Mouse (Mus musculus): ENCODE data around the gene Pnpla1. TPM values are rescaled to one million over a fixed set of nuclear protein-coding genes. Genes with fewer than 3 reads are reported as not detected.

Pnpla1 gene
- total and polyA plus RNA-seq, 3 experiments: not detected

DNA sequence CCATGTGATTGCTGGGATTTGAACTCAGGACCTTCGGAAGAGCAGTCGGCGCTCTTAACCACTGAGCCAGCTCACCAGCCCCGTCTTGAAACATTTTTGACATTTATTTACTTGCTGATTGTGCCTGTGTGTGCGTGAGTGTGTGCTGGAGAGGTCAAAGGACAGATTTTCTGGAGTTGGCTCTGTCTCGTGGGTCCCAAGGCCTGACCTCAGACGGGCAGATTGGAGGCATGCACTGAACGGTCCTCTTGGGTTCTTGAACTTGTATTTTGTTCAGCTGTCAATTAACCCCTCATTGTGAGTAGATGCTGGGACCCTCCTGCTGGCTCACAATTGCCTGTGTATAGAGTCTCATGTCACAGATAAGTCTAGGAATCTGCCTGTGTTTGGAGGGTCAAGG is 28.1 kb downstream of the Pnpla1 start:
- dilution Hi-C loops (cut with MboI; ENCODE audit: extremely low pct_ligation_motif_present, extremely low pct_unique_long_range_greater_than_20kb, low sequenced_read_pairs) (no loop called here), in situ Hi-C loops (cut with MboI; ENCODE audit: low pct_ligation_motif_present, low pct_unique_long_range_greater_than_20kb, low sequenced_read_pairs) (no loop called here)
- H3K36me3 ChIP-seq (replicated peaks in 1 of 2; ENCODE audit: control insufficient read depth in 1 of 2, insufficient read depth in 1 of 2, low read length in 1 of 2): no peaks in the 10 kb centered on the region
- TF ChIP-seq PAX5 (IDR thresholded peaks at IDR 0.05; ENCODE audit: low read length): no peak
- no peak for TF ChIP-seq CHD1 (IDR thresholded peaks at IDR 0.05; ENCODE audit: low read depth, low read length)
- TF ChIP-seq NRF1 (IDR thresholded peaks at IDR 0.05; ENCODE audit: low read depth, low read length): no peak
- TF ChIP-seq GABPA (IDR thresholded peaks at IDR 0.05; ENCODE audit: insufficient replicate concordance, low read depth, low read length): no peak
- TF ChIP-seq MYC (IDR thresholded peaks at IDR 0.05; ENCODE audit: low read depth, low read length): no peak
- no peak for TF ChIP-seq ZKSCAN1 (IDR thresholded peaks at IDR 0.05; ENCODE audit: borderline replicate concordance, low read depth, low read length)
- no peak for TF ChIP-seq ELF1 (IDR thresholded peaks at IDR 0.05; ENCODE audit: low read depth, low read length)
- no peak for TF ChIP-seq BHLHE40 (IDR thresholded peaks at IDR 0.05; ENCODE audit: low read depth, low read length)
- no peak for TF ChIP-seq NELFE (IDR thresholded peaks at IDR 0.05; ENCODE audit: low read depth, low read length)
- TF ChIP-seq HCFC1 (IDR thresholded peaks at IDR 0.05; ENCODE audit: low read depth, low read length): no peak
- no peak for TF ChIP-seq JUN (IDR thresholded peaks at IDR 0.05; ENCODE audit: insufficient read depth, low read depth, low read length)
- TF ChIP-seq JUND (conservative IDR thresholded peaks at IDR 0.05; ENCODE audit: low read depth, low read length): no peak
- TF ChIP-seq IRF4 (IDR thresholded peaks at IDR 0.05; ENCODE audit: low read depth, low read length): no peak
- TF ChIP-seq KAT2A (IDR thresholded peaks at IDR 0.05; ENCODE audit: insufficient replicate concordance, low read length): no peak
- TF ChIP-seq POLR2AphosphoS2 (IDR thresholded peaks at IDR 0.05; ENCODE audit: low read depth, low read length): no peak
- TF ChIP-seq RAD21 (IDR thresholded peaks at IDR 0.05; ENCODE audit: low read depth, low read length): no peak
- no peak for TF ChIP-seq MEF2A (IDR thresholded peaks at IDR 0.05; ENCODE audit: borderline replicate concordance, low read depth, low read length)
- TF ChIP-seq CHD2 (IDR thresholded peaks at IDR 0.05; ENCODE audit: low read length): no peak
- DNase-seq (ENCODE audit: extremely low read depth): no peak
- peaks cover 0 to 16% of the 10 kb centered on the region in 2 experiments; a peak in 2 of 4 replicates for H3K4me1 ChIP-seq (ENCODE audit: control insufficient read depth in 1 of 2, insufficient read depth in 2 of 2)
- H3K27ac ChIP-seq (ENCODE audit: insufficient read depth, low read depth): no peak overlapping the region
- H3K27me3 ChIP-seq (replicated peaks): peaks cover 4% of the 10 kb centered on the region
- H3K9ac ChIP-seq (ENCODE audit: insufficient read depth, low read depth): no peak overlapping the region
- no peak overlapping the region for H3K4me2 ChIP-seq (ENCODE audit: insufficient read depth, low read depth, poor library complexity, severe bottlenecking)
- H3K9me3 ChIP-seq (replicated peaks; ENCODE audit: low read length): peaks cover 5% of the 10 kb centered on the region
- no peaks in the 10 kb centered on the region for H3K79me2 ChIP-seq (replicated peaks; ENCODE audit: control insufficient read depth, extremely low read depth, insufficient read depth, poor library complexity, severe bottlenecking)
- H3K4me3 ChIP-seq (replicated peaks in 1 of 3; ENCODE audit: low read depth in 2 of 3, low read length in 2 of 3, poor library complexity in 1 of 3): no peak overlapping the region

DNA sequence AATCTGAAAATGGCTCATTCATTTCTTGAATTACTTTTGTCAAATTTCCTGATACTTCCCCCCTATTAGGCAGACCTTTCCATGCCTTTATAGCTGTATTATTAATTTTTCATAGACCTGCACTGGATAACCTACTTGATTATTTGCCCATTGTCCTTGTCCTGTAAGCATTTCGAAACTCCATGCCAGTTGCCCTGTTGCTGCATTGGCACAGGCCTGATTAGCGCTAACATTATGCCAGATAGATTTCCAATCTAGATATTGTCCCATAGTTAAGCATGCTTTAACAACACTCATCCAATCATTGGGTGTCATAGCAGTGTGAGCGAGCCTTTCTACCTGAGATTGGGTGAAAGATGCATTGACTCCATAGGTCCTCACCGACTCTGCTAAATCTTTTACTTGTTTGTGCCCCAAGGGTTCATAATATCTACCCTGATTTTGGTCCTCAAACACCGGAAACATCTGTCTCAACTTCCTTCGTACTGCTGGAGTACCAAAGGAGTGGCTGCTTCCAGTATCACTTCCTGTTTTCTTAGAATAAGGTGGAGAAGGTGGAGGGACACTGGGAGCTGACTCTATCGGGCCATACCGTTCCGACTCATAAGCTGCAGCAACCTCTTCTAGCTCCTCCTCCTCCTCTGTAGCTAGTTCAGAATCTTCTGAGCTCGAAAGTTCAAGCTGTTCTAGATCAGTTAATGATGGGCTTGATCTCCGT is 36.0 kb downstream of the Pnpla1 start:
- Histone ChIP-seq H3K4me3 (replicated peaks in 1 of 3; ENCODE audit: low read depth in 2 of 3, low read length in 2 of 3, poor library complexity in 1 of 3) (no peak overlapping the region), H3K4me1 (ENCODE audit: control insufficient read depth in 1 of 2, insufficient read depth in 2 of 2) (peaks cover 13 to 31% of the 10 kb centered on the region in 2 experiments), H3K36me3 (replicated peaks in 1 of 2; ENCODE audit: control insufficient read depth in 1 of 2, insufficient read depth in 1 of 2, low read length in 1 of 2) (peaks cover 2 to 29% of the 10 kb centered on the region in 2 experiments), H3K4me2 (ENCODE audit: insufficient read depth, low read depth, poor library complexity, severe bottlenecking) (no peak overlapping the region), H3K79me2 (replicated peaks; ENCODE audit: control insufficient read depth, extremely low read depth, insufficient read depth, poor library complexity, severe bottlenecking) (peaks cover 4% of the 10 kb centered on the region; the same call in 1 of the 2 replicates), H3K27ac (ENCODE audit: insufficient read depth, low read depth) (no peak overlapping the region), H3K27me3 (replicated peaks) (no peaks in the 10 kb centered on the region), H3K9ac (ENCODE audit: insufficient read depth, low read depth) (no peak overlapping the region), H3K9me3 (replicated peaks; ENCODE audit: low read length) (peaks cover 8% of the 10 kb centered on the region)
- in situ Hi-C loops (cut with MboI; ENCODE audit: low pct_ligation_motif_present, low pct_unique_long_range_greater_than_20kb, low sequenced_read_pairs): loop anchor here (10.0 kb wide), 1 partner anchor 199 kb away; the partner anchor contains the start of genes Mapk14 and Slc26a8
- DNase-seq (ENCODE audit: extremely low read depth): no peak
- dilution Hi-C loops (cut with MboI; ENCODE audit: extremely low pct_ligation_motif_present, extremely low pct_unique_long_range_greater_than_20kb, low sequenced_read_pairs): no loop called here
- TF ChIP-seq RCOR1 (conservative IDR thresholded peaks at IDR 0.05; ENCODE audit: low read depth, low read length) (no peak), IRF4 (IDR thresholded peaks at IDR 0.05; ENCODE audit: low read depth, low read length) (0 out of 2 replicates have a peak, but pooled peaks have one; percentile 12)

Measured in CH12.LX (cell line).